Mouse (Mus musculus) lung, embryonic 15.5 days (tissue): ENCODE results near the gene Epop. TPM values are rescaled to one million over a fixed set of nuclear protein-coding genes. Genes with fewer than 3 reads are reported as not detected.
A peak's percentile ranks its signal among the peaks of the same experiment; 100 is the strongest.

Experiments
- ATAC-seq: fragments of 200-750 bp; cut with Nextera tagmentation; 2 replicates; pipeline ENCODE4 v1.8.0; 2017; ENCODE audit warnings: moderate number of reproducible peaks, borderline replicate concordance; ENCODE audit not compliant: low FRiP score, low TSS enrichment; ENCODE audit errors: extremely low read depth
- H3K27ac ChIP-seq: fragments of 300-500 bp; sonication (generic); 2 replicates; pipeline ENCODE4 v1.5.1; 2015; ENCODE audit warnings: moderate library complexity, mild to moderate bottlenecking, inconsistent platforms
- H3K27me3 ChIP-seq: fragments of 300-500 bp; sonication (generic); 2 replicates; pipeline ENCODE4 v1.6.1; 2015; ENCODE audit warnings: inconsistent platforms
- H3K36me3 ChIP-seq: fragments of 300-500 bp; sonication (generic); 2 replicates; pipeline ENCODE4 v1.6.1; 2015; ENCODE audit warnings: inconsistent platforms
- H3K4me1 ChIP-seq: fragments of 300-500 bp; sonication (generic); 2 replicates; pipeline ENCODE4 v1.6.1; 2015; ENCODE audit warnings: inconsistent platforms
- H3K4me2 ChIP-seq: fragments of 300-500 bp; sonication (generic); 2 replicates; pipeline ENCODE4 v1.6.1; 2015; ENCODE audit warnings: inconsistent platforms, mild to moderate bottlenecking, moderate library complexity
- H3K4me3 ChIP-seq: fragments of 300-500 bp; sonication (generic); 2 replicates; pipeline ENCODE4 v1.5.1; 2015; ENCODE audit warnings: mild to moderate bottlenecking, inconsistent platforms
- H3K9ac ChIP-seq: fragments of 300-500 bp; sonication (generic); 2 replicates; pipeline ENCODE4 v1.6.1; 2015; ENCODE audit warnings: inconsistent platforms
- H3K9me3 ChIP-seq: fragments of 300-500 bp; sonication (generic); 2 replicates; pipeline ENCODE4 v1.6.1; 2016; ENCODE audit warnings: inconsistent platforms
- whole genome bisulfite sequencing: fragments of 180-500 bp; shearing (Covaris S2); methylation state at CpG from one replicate; pipeline ENCODE4 v1.1.7; 2015; 5-methylcytosine and 5-hydroxymethylcytosine counted together
- polyA plus RNA-seq: library from polyadenylated mRNA; unstranded; fragments of >200 nt; fragmentation: Nextera tagmentation; extraction: Ambion mirVana; gene quantifications from 2 replicates; pipeline ENCODE4 v1.2.1, GENCODE M21; 2015

The Epop gene
- 4.3 and 4.4 TPM in 2 replicates for polyA plus RNA-seq

DNA sequence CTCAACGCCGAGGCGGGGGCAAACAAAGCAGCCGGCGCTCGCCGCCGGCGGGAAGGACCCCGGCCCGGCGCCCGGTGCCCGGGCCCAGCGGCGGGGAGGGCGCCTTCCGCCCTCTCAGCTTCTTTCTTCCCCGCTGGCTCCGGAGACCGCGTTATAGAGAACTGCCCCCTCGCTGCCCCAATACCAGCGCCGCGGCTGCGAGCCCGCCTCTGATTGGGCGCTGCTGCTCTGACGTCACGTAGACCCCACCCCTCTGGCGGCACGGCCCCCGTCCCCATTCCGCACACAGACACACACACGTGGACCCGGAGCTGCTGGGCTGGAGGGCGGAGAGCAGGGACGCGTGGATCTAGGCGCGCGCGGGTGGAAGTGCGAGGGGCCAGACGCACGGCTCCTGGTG, at the start of gene Epop:
Epop (minus strand) TSS at position 127 of the 400 bp plus-strand sequence.
- Histone ChIP-seq H3K4me1 (peaks cover 53% of the 10 kb centered on the region), H3K9ac (peak within 1 kb of the TSS; percentile 65), H3K4me2 (peak within 1 kb of the TSS; percentile 97), H3K27ac (peak within 1 kb of the TSS; percentile 25; the same call in 1 of the 2 replicates), H3K27me3 (peaks cover 72% of the 10 kb centered on the region), H3K9me3 (no peaks in the 10 kb centered on the region), H3K4me3 (peak within 1 kb of the TSS; percentile 72), H3K36me3 (no peaks in the 10 kb centered on the region)
- under 1% methylated on average over 40 of the region's 47 CpGs for WGBS
- ATAC-seq, result peak; percentile 91

DNA sequence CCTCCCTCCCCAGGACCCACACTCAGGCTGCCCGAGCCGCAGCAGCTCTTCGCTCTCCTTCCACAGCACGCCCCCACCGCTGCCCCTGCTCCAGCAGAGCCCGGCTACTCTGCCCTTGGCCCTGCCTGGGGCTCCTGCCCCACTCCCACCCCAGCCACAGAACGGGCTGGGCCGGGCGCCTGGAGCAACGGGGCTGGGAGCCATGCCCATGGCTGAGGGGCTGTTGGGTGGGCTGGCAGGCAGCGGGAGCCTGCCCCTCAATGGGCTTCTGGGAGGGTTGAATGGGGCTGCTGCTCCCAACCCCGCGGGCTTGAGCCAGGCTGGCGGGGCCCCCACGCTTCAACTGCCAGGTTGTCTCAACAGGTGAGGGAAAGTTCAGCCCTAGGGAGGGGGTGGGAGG, 48.8 kb upstream of the Epop start:
- no peaks in the 10 kb centered on the region for H3K27me3 ChIP-seq
- H3K4me2 ChIP-seq, result no peak overlapping the region
- H3K9me3 ChIP-seq, result no peaks in the 10 kb centered on the region
- 80% methylated on average over 15 of the region's 15 CpGs for WGBS
- no peak overlapping the region for H3K9ac ChIP-seq
- no peak overlapping the region for H3K27ac ChIP-seq
- no peak overlapping the region for H3K4me3 ChIP-seq
- no peak for ATAC-seq
- H3K4me1 ChIP-seq, result peaks cover 55% of the 10 kb centered on the region
- H3K36me3 ChIP-seq, result peaks cover 72% of the 10 kb centered on the region

DNA sequence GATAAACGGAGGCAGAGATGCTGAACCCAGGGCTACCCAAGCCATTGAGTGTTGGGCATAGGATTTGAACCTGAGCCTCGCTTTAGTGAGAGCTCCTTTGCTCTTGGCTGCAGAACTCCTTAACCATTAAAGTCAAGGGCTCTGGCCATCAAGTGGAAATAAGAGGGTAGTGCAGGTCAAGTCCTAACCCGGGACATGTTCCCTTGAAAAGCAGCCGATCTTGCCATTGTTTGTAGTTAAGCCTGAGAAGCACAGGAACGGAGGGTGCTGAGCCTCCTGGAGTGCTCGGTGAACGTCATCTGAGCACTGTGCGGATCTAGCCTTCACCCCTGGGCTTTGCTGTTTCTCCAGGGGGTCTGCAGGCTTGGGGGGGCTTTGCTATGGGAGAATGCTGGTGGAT, 48.3 kb upstream of the Epop start:
- Histone ChIP-seq H3K27ac (no peak overlapping the region), H3K4me1 (peaks cover 53% of the 10 kb centered on the region), H3K27me3 (no peaks in the 10 kb centered on the region), H3K4me2 (no peak overlapping the region), H3K9ac (no peak overlapping the region), H3K4me3 (no peak overlapping the region), H3K36me3 (peaks cover 74% of the 10 kb centered on the region), H3K9me3 (no peaks in the 10 kb centered on the region)
- WGBS, result 52% methylated on average over 8 of the region's 8 CpGs
- ATAC-seq, result no peak

DNA sequence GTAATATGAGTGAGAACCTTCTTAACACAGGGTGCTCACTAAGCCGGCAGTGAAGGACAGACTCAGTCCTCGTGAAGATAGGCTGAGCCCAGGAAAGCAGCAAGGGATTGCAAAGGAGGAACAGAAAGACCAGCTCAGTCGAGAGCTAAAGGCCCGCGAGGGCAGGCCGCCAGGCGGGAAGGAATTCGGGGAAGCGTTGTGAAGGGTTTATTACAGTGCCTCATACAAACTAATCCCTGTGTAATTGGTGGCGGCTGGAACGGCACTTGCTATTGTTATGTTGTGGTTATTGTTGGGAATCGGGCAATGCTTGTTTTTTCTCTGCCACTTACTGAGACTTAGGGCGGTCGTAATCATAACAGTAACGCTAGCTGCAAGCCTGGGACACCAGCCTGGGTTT, 47.9 kb upstream of the Epop start:
- H3K27ac ChIP-seq, result no peak overlapping the region
- no peaks in the 10 kb centered on the region for H3K27me3 ChIP-seq
- ATAC-seq, result no peak
- 55% methylated on average over 15 of the region's 15 CpGs for WGBS
- no peak overlapping the region for H3K4me3 ChIP-seq
- no peaks in the 10 kb centered on the region for H3K9me3 ChIP-seq
- peaks cover 52% of the 10 kb centered on the region for H3K4me1 ChIP-seq
- H3K4me2 ChIP-seq, result no peak overlapping the region
- peaks cover 78% of the 10 kb centered on the region for H3K36me3 ChIP-seq
- no peak overlapping the region for H3K9ac ChIP-seq

DNA sequence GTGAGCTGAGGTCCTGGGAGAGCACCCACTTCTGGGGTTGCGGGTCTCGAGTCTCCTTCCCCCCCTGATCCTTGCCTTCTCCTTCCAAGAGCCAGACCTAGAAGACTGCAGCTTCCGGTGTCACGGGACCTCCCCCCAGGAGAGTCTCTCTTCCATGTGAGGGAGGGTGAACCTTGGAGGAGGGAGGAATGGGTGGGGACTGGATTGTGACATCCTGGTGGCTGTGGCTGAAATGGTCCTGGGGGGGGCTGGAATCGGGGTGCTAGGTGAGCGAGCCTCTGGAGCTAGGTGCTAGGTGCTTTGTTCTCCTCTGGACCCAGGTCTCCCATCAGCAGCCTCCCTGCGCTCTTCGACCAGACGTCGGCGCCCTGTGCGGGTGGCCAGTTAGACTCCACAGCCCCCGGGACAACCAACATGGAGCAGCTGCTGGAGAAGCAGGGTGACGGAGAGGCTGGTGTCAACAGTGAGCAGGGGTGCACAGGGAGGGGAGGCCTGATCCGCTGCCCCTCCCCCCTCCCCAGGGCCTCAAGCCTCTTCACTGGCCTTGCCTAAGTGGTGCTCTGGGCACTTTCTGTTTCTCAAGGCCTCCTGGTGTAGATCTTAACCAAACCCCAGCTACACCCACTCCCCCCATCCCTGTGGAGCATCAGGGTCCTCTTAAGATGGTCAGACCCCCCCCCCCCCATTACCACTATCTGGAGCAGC, 46.7 kb upstream of the Epop start:
- Histone ChIP-seq H3K27ac (peak overlapping the region; percentile 7; the same call in 1 of the 2 replicates), H3K27me3 (no peaks in the 10 kb centered on the region), H3K4me3 (no peak overlapping the region), H3K9ac (no peak overlapping the region), H3K9me3 (no peaks in the 10 kb centered on the region), H3K36me3 (peaks cover 79% of the 10 kb centered on the region), H3K4me2 (no peak overlapping the region), H3K4me1 (peaks cover 40% of the 10 kb centered on the region)
- WGBS, result 63% methylated on average over 15 of the region's 15 CpGs
- 0 out of 2 replicates have a peak, but pooled peaks have one; percentile 15 for ATAC-seq

DNA sequence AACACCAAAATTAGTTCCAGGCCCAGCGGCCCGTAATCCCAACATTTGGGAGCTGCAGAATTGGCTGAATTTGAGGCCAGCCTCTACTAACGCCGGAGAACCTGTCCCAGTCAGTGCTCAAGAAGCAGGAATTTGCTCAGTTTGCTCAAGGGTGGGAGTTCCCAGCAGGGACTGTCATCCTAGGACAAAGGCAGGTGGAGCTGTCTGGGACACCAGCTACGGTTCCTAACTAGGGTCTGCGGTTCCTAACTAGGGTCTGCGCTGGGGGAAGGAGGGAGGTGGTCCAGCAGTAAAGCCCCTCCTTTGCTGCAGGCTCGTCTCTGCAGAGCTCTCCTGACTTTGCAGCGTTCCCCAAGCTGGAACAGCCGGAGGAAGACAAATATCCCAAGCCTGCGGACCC, 43.6 kb upstream of the Epop start:
- Histone ChIP-seq H3K27me3 (no peaks in the 10 kb centered on the region), H3K4me2 (no peak overlapping the region), H3K36me3 (peaks cover 69% of the 10 kb centered on the region), H3K9ac (no peak overlapping the region), H3K27ac (no peak overlapping the region), H3K9me3 (no peaks in the 10 kb centered on the region), H3K4me1 (peaks cover 50% of the 10 kb centered on the region), H3K4me3 (no peak overlapping the region)
- WGBS, result 72% methylated on average over 11 of the region's 11 CpGs
- no peak for ATAC-seq

DNA sequence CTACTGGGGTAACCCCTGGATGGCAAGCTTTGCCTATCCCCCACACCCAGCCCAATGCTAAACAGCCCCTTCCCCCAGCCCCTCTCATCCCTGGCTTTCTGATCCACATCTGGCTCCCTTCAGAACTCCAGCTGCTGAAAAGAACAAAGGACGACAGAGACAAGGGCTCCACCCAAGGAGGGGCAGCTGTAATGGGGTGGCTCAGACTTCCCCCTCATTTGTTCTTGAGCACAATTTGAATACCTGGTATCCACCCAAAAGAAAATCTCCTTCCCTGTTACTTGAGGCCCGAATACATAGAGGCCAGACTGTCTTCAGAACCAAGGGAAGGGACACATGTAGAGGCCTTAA, 41.6 kb upstream of the Epop start:
- Histone ChIP-seq H3K4me2 (no peak overlapping the region), H3K27me3 (no peaks in the 10 kb centered on the region), H3K9ac (no peak overlapping the region), H3K4me1 (peaks cover 37% of the 10 kb centered on the region), H3K36me3 (peaks cover 69% of the 10 kb centered on the region), H3K27ac (no peak overlapping the region), H3K4me3 (no peak overlapping the region), H3K9me3 (no peaks in the 10 kb centered on the region)
- 58% methylated on average over 2 of the region's 2 CpGs for WGBS
- ATAC-seq, result no peak

DNA sequence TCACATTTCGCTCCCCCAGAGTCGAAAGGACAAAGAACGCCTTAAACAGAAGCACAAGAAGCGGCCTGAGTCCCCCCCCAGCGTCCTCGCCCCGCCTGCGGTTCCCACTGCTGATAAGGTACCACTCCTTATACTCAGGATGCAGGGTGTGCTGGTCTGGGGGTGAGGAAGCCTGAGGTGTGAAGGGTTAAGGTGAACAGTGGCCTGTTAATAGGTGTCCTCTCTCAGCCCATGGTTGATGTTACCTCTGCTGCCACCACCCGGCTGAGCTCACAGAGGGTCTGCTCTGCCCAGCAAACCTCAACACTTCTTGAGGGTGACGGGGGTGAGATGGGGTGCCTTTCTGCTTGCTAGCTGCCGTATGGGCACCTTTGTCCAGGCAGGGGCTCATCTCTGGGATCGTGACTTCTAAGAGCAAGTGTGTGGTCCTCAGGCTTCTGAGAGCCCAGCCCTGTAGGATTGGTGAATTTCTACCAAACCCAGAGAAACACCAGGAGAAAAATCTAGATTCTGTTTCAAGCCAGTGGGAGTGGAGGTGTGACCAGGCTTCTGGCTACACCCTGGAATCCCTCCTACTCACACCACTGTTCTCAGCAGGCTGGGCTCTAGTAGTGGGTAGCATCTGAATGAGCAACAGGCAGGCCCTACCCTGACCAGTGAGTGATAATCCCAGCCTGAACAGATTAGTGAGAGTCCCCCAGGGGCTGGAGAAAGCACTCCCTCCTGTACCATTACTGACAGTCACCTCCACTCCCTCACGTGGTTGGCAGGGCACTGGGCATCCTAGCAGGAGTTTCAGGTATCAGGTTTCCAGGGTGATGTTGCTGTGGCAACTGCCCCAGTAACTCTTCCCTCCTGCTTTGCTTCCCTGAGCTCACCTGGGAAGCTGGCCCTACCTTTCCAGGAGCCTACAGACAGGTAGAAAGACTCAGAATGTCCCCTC, 41.0 kb upstream of the Epop start:
- no peak overlapping the region for H3K4me3 ChIP-seq
- no peaks in the 10 kb centered on the region for H3K27me3 ChIP-seq
- H3K36me3 ChIP-seq, result peaks cover 73% of the 10 kb centered on the region
- peaks cover 32% of the 10 kb centered on the region for H3K4me1 ChIP-seq
- peak overlapping the region; percentile 77 for H3K27ac ChIP-seq
- 39% methylated on average over 13 of the region's 13 CpGs for WGBS
- H3K4me2 ChIP-seq, result peak overlapping the region; percentile 5; the same call in 1 of the 2 replicates
- 0 out of 2 replicates have a peak overlapping the region, but pooled peaks have one; percentile 20 for H3K9ac ChIP-seq
- ATAC-seq, result no peak
- no peaks in the 10 kb centered on the region for H3K9me3 ChIP-seq

DNA sequence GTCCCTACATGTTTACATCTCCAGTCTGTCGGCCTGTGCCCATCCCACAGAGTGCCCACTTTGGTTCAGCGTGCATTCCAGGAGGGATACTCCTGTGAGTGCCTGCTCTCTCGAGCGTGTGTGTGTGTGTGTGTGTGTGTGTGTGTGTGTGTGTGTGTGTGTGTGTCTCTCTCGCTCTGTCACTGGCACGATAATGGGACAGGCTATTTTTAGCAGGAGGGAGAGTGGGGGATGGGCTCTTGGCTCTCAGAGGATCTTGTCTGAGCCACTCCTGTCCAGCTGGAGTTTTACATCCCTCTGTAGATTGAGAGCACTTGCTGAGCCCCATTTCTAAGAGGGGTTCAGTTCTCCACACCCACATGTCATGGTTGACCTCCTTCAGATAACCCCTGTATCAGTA, 40.3 kb upstream of the Epop start:
- H3K9me3 ChIP-seq, result no peaks in the 10 kb centered on the region
- H3K27me3 ChIP-seq, result no peaks in the 10 kb centered on the region
- peaks cover 39% of the 10 kb centered on the region for H3K4me1 ChIP-seq
- H3K9ac ChIP-seq, result no peak overlapping the region
- peaks cover 71% of the 10 kb centered on the region for H3K36me3 ChIP-seq
- H3K4me2 ChIP-seq, result peak overlapping the region; percentile 5; the same call in 1 of the 2 replicates
- WGBS, result 4% methylated on average over 6 of the region's 6 CpGs
- peak overlapping the region; percentile 77 for H3K27ac ChIP-seq
- H3K4me3 ChIP-seq, result no peak overlapping the region
- ATAC-seq, result peak; percentile 67; the same call in 1 of the 2 replicates

DNA sequence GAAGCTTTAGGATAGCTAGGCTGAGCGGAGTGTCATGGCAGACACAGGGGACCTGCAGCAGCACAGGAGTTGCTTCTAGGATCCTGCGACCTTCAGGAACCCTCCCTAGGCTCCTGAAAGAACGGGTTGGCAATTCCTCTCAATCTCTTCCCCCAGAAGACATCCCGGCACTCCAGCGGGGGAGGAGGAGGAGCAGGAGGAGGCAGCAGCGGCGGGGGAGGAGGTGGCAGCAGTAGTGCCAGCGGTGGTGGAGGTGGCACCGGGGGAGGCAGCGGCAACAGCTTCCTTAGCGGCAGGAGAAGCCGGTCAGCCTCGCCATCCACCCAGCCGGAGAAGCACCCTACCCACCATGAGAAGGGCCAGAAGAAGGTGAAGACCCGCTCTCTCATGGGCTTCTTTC, 39.8 kb upstream of the Epop start:
- no peak for ATAC-seq
- Histone ChIP-seq H3K4me1 (peaks cover 44% of the 10 kb centered on the region), H3K9me3 (no peaks in the 10 kb centered on the region), H3K4me2 (no peak overlapping the region; the same call in 1 of the 2 replicates), H3K27ac (peak overlapping the region; percentile 77), H3K9ac (no peak overlapping the region), H3K27me3 (no peaks in the 10 kb centered on the region), H3K4me3 (no peak overlapping the region), H3K36me3 (peaks cover 65% of the 10 kb centered on the region)
- 46% methylated on average over 15 of the region's 15 CpGs for WGBS

DNA sequence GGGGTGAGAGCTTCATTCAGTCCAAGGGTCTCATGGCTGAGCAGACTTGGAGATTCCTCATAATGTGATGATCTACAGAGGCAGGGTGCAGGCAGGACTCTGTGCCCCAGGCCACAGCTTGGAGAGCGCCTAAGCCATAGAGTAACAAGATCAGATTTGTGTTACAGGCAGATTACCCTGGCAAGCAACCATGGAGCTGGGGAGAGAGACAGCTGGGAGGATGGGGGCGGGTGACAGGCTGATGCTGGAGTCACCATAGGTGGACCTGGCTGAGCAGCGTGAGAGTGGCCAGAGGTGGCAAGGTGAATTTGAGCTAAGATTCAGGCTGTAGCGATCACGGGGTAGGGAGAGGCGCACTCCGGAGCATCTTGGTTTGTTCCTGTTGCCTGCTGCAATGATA, 38.7 kb upstream of the Epop start:
- Histone ChIP-seq H3K36me3 (peaks cover 55% of the 10 kb centered on the region), H3K4me1 (peaks cover 45% of the 10 kb centered on the region), H3K9me3 (no peaks in the 10 kb centered on the region), H3K9ac (no peak overlapping the region), H3K27me3 (no peaks in the 10 kb centered on the region), H3K4me2 (no peak overlapping the region), H3K4me3 (no peak overlapping the region), H3K27ac (no peak overlapping the region)
- WGBS, result 85% methylated on average over 7 of the region's 7 CpGs
- ATAC-seq, result no peak

DNA sequence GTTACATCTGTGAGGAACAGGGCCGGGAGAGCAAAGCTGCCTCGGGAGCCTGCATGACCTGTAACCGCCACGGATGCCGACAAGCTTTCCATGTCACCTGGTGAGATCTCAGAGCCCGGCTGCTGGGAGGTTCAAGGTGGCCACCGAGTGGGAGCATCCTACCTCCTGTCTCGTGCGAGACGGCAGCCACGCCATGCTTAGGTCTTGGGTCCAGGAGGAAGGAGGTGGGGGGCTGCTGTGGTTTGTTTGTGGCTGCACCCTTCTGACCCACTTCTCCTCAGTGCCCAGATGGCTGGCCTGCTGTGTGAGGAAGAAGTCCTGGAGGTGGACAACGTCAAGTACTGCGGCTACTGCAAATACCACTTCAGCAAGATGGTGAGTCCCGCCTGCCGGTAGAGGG, 37.3 kb upstream of the Epop start:
- 74% methylated on average over 15 of the region's 15 CpGs for WGBS
- Histone ChIP-seq H3K4me3 (no peak overlapping the region), H3K9me3 (no peaks in the 10 kb centered on the region), H3K9ac (no peak overlapping the region), H3K27me3 (peaks cover 5% of the 10 kb centered on the region), H3K27ac (no peak overlapping the region), H3K4me1 (peaks cover 55% of the 10 kb centered on the region), H3K4me2 (no peak overlapping the region), H3K36me3 (peaks cover 43% of the 10 kb centered on the region)
- no peak for ATAC-seq
